Mouse (Mus musculus): ENCODE results near the gene Cracr2a. TPM values are rescaled to one million over a fixed set of nuclear protein-coding genes. Genes with fewer than 3 reads are reported as not detected.

Cracr2a gene
- polyA plus RNA-seq, 1 experiment, result 15.4 TPM

- Histone ChIP-seq H3K4me3 (replicated peaks; ENCODE audit: control insufficient read depth, low read depth, low read length) (no peak overlapping the region), H3K4me1 (ENCODE audit: control insufficient read depth, insufficient read depth, low read length) (peaks cover 1% of the 10 kb centered on the region; the same call in 1 of the 2 replicates), H3K27ac (ENCODE audit: control insufficient read depth, insufficient read depth, low read depth, low read length, poor library complexity) (no peak overlapping the region)
- TF ChIP-seq CTCF (IDR thresholded peaks at IDR 0.05; ENCODE audit: control insufficient read depth, insufficient read depth, low read length), result no peak
- no peak for TF ChIP-seq POLR2A (IDR thresholded peaks at IDR 0.05; ENCODE audit: borderline replicate concordance, control insufficient read depth, low read depth, low read length)
- 21% methylated on average over 4 of the region's 4 CpGs for WGBS
Measured at GRCm38 (mm10) chr6:127593487-127593886, 32.3 kb downstream of the Cracr2a start.

- Histone ChIP-seq H3K4me1 (ENCODE audit: control insufficient read depth, insufficient read depth, low read length) (no peaks in the 10 kb centered on the region), H3K27ac (ENCODE audit: control insufficient read depth, insufficient read depth, low read depth, low read length, poor library complexity) (no peak overlapping the region), H3K4me3 (replicated peaks; ENCODE audit: control insufficient read depth, low read depth, low read length) (no peak overlapping the region)
- WGBS, result 88% methylated on average over 6 of the region's 6 CpGs
- no peak for TF ChIP-seq POLR2A (IDR thresholded peaks at IDR 0.05; ENCODE audit: borderline replicate concordance, control insufficient read depth, low read depth, low read length)
- TF ChIP-seq CTCF (IDR thresholded peaks at IDR 0.05; ENCODE audit: control insufficient read depth, insufficient read depth, low read length), result no peak
Measured at GRCm38 (mm10) chr6:127599280-127599679, 38.1 kb downstream of the Cracr2a start.

DNA sequence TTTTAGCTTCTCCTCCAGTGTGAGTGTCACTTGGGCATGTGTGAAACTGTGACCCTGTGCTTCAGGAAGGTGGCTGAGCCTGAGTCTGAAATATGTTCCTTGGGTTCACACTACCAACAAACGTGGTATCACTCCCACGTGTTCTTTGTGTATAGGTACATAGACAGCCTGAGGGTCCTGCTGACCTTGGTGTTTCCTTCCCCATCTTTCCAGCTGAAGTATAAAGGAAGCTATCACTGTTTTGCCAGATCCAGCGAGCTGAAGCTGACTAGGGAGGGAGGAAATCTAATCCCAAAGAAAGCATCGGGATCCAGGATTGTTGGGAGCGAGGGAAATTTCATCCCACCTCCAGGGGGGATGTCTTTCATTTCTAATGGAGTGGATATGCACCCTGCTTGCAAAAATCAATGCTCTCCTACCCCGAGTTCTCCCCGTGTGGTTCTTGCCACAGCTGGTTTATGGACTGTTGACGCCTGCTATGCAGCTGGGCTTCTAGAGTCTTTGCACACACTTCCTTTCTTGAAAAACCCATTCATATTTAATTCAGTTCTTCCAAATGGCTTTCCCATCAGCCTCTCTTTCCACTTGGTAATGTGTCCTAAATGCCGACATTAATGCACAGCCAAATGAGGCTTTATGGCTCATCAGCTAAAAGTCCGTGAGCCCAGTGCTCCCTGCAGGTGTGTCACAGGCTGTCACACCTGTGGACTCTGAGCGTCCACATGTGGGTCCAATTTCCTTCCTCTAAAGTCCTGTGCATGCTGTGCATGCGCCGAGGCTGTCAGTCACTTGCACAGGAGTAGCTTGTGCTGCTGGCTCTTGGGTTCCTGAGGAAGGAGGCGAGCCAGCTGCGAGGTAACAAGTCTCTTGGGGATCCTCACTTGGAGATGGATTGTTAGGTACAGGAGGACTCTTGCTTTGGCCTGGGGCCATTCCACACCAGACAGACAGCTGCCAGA is 44.2 kb downstream of the Cracr2a start:
- Histone ChIP-seq H3K27ac (ENCODE audit: control insufficient read depth, insufficient read depth, low read depth, low read length, poor library complexity) (no peak overlapping the region), H3K4me1 (ENCODE audit: control insufficient read depth, insufficient read depth, low read length) (no peaks in the 10 kb centered on the region), H3K4me3 (replicated peaks; ENCODE audit: control insufficient read depth, low read depth, low read length) (no peak overlapping the region)
- 53% methylated on average over 15 of the region's 15 CpGs for WGBS
- TF ChIP-seq POLR2A (IDR thresholded peaks at IDR 0.05; ENCODE audit: borderline replicate concordance, control insufficient read depth, low read depth, low read length) (no peak), CTCF (IDR thresholded peaks at IDR 0.05; ENCODE audit: control insufficient read depth, insufficient read depth, low read length) (no peak)

- TF ChIP-seq CTCF (IDR thresholded peaks at IDR 0.05; ENCODE audit: control insufficient read depth, insufficient read depth, low read length) (no peak), POLR2A (IDR thresholded peaks at IDR 0.05; ENCODE audit: borderline replicate concordance, control insufficient read depth, low read depth, low read length) (no peak)
- no peak overlapping the region for H3K4me3 ChIP-seq (replicated peaks; ENCODE audit: control insufficient read depth, low read depth, low read length)
- no peaks in the 10 kb centered on the region for H3K4me1 ChIP-seq (ENCODE audit: control insufficient read depth, insufficient read depth, low read length)
- H3K27ac ChIP-seq (ENCODE audit: control insufficient read depth, insufficient read depth, low read depth, low read length, poor library complexity), result no peak overlapping the region
Measured at GRCm38 (mm10) chr6:127609673-127610072, 48.5 kb downstream of the Cracr2a start.

DNA sequence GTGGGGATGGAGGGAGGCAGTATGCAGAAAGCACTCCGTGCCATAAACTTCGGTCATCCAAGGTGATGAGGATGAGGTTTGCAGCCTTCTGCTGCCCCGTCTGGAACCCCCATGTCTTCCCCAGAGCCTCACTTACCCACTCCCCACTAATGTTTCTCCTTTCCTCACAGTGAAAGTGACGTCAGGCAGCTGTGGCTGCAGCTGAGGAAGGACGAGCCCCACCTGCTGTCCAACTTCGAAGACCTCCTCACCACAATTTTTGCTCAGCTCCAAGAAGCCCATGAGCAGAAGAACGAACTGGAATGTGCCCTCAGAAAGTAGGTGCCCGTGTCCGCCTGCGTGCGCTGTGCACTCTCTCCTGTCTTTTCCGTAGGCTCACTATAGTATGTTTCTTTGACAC is 50.1 kb downstream of the Cracr2a start:
- 81% methylated on average over 12 of the region's 12 CpGs for WGBS

GRCm38 (mm10) chr6:127614083-127614984 is 53.2 kb downstream of the Cracr2a start:
- Histone ChIP-seq H3K27ac (ENCODE audit: control insufficient read depth, insufficient read depth, low read depth, low read length, poor library complexity) (no peak overlapping the region), H3K4me1 (ENCODE audit: control insufficient read depth, insufficient read depth, low read length) (no peaks in the 10 kb centered on the region), H3K4me3 (replicated peaks; ENCODE audit: control insufficient read depth, low read depth, low read length) (no peak overlapping the region)
- 83% methylated on average over 13 of the region's 13 CpGs for WGBS
- no peak for TF ChIP-seq CTCF (IDR thresholded peaks at IDR 0.05; ENCODE audit: control insufficient read depth, insufficient read depth, low read length)
- TF ChIP-seq POLR2A (IDR thresholded peaks at IDR 0.05; ENCODE audit: borderline replicate concordance, control insufficient read depth, low read depth, low read length), result no peak

More for the DNA sequence above, 50.1 kb downstream of the Cracr2a start:
- no peak overlapping the region for H3K4me3 ChIP-seq (replicated peaks; ENCODE audit: control insufficient read depth, low read depth, low read length)
- no peak for TF ChIP-seq POLR2A (IDR thresholded peaks at IDR 0.05; ENCODE audit: borderline replicate concordance, control insufficient read depth, low read depth, low read length)
- no peak for TF ChIP-seq CTCF (IDR thresholded peaks at IDR 0.05; ENCODE audit: control insufficient read depth, insufficient read depth, low read length)
- H3K27ac ChIP-seq (ENCODE audit: control insufficient read depth, insufficient read depth, low read depth, low read length, poor library complexity), result no peak overlapping the region
- no peaks in the 10 kb centered on the region for H3K4me1 ChIP-seq (ENCODE audit: control insufficient read depth, insufficient read depth, low read length)

DNA sequence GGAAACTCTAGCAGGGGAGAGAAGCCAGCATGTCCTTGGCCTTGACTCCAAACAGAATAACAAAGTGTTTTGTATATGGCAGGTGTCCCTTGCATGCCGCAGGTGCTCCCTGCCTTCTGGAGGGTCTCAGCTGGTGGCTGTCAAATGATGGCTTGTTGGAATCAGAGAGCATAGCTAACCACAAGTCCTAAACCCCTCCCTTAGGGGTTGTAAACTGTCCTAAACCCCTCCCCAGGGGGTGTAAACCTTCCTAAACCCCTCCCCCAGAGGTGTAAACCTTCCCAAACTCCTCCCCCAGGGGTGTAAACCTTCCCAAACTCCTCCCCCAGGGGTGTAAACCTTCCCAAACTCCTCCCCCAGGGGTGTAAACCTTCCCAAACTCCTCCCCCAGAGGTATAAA is 55.5 kb downstream of the Cracr2a start:
- no peak overlapping the region for H3K4me3 ChIP-seq (replicated peaks; ENCODE audit: control insufficient read depth, low read depth, low read length)
- H3K27ac ChIP-seq (ENCODE audit: control insufficient read depth, insufficient read depth, low read depth, low read length, poor library complexity), result no peak overlapping the region
- no peaks in the 10 kb centered on the region for H3K4me1 ChIP-seq (ENCODE audit: control insufficient read depth, insufficient read depth, low read length)
- no peak for TF ChIP-seq POLR2A (IDR thresholded peaks at IDR 0.05; ENCODE audit: borderline replicate concordance, control insufficient read depth, low read depth, low read length)
- TF ChIP-seq CTCF (IDR thresholded peaks at IDR 0.05; ENCODE audit: control insufficient read depth, insufficient read depth, low read length), result no peak
- WGBS, result 96% methylated on average over 1 of the region's 1 CpGs

All from bone marrow, adult 2 months (tissue).